Mouse (Mus musculus): ENCODE measurements around the gene Defa20. TPM values are rescaled to one million over a fixed set of nuclear protein-coding genes. Genes with fewer than 3 reads are reported as not detected.

The Defa20 gene
- polyA plus RNA-seq (2014; fragmentation: Illumina TruSeq; extraction: RNeasy Lipid Tissue Mini Kit (QIAGEN cat#74804); ENCODE audit: low read depth, low replicate concordance) = not detected

DNA sequence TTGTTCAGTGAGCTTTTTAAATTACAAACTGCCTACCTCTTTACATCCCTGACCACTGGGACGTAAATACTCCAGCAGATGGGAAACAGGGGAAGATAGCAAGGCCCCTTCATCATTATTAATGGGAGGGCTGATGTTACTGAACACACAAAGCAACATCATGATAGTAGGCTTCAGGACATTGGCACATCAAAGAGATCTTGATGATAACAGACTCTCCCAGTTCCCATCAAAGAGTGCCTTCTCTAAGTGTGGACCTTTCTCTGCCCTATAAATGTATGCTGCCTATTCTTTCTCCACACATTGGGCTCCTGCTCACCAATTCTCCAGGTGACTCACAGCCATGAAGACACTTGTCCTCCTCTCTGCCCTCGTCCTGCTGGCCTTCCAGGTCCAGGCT lies at the start of gene Defa20:
TSS of gene Defa20 (plus strand) at position 301 of the 400 bp plus-strand sequence.

DNA sequence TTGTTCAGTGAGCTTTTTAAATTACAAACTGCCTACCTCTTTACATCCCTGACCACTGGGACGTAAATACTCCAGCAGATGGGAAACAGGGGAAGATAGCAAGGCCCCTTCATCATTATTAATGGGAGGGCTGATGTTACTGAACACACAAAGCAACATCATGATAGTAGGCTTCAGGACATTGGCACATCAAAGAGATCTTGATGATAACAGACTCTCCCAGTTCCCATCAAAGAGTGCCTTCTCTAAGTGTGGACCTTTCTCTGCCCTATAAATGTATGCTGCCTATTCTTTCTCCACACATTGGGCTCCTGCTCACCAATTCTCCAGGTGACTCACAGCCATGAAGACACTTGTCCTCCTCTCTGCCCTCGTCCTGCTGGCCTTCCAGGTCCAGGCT lies 19.7 kb downstream of the Defa20 start, which contains the start of gene Defa32:
TSS of gene Defa32 (plus strand) at position 301 of the 400 bp plus-strand sequence.

Other genes starting within 250 kb of the Defa20 start
- gene Defa27, start 193.7 kb upstream of the Defa20 start, polyA plus RNA-seq (2014; fragmentation: Illumina TruSeq; extraction: RNeasy Lipid Tissue Mini Kit (QIAGEN cat#74804); ENCODE audit: low read depth, low replicate concordance) = not detected
- not detected for gene Defa29, start 182.2 kb upstream of the Defa20 start, polyA plus RNA-seq (2014; fragmentation: Illumina TruSeq; extraction: RNeasy Lipid Tissue Mini Kit (QIAGEN cat#74804); ENCODE audit: low read depth, low replicate concordance)
- not detected for gene Defa2, start 130.7 kb upstream of the Defa20 start, polyA plus RNA-seq (2014; fragmentation: Illumina TruSeq; extraction: RNeasy Lipid Tissue Mini Kit (QIAGEN cat#74804); ENCODE audit: low read depth, low replicate concordance)
- not detected for gene Defa33, start 117.4 kb upstream of the Defa20 start, polyA plus RNA-seq (2014; fragmentation: Illumina TruSeq; extraction: RNeasy Lipid Tissue Mini Kit (QIAGEN cat#74804); ENCODE audit: low read depth, low replicate concordance)
- not detected for gene Defa36, start 81.8 kb upstream of the Defa20 start, polyA plus RNA-seq (2014; fragmentation: Illumina TruSeq; extraction: RNeasy Lipid Tissue Mini Kit (QIAGEN cat#74804); ENCODE audit: low read depth, low replicate concordance)
- 2.2 TPM for gene Gm7849, start 52.7 kb upstream of the Defa20 start, polyA plus RNA-seq (2014; fragmentation: Illumina TruSeq; extraction: RNeasy Lipid Tissue Mini Kit (QIAGEN cat#74804); ENCODE audit: low read depth, low replicate concordance)
- not detected for gene Defa32, start 19.8 kb downstream of the Defa20 start, polyA plus RNA-seq (2014; fragmentation: Illumina TruSeq; extraction: RNeasy Lipid Tissue Mini Kit (QIAGEN cat#74804); ENCODE audit: low read depth, low replicate concordance)
- not detected for gene Defa37, start 56.1 kb downstream of the Defa20 start, polyA plus RNA-seq (2014; fragmentation: Illumina TruSeq; extraction: RNeasy Lipid Tissue Mini Kit (QIAGEN cat#74804); ENCODE audit: low read depth, low replicate concordance)
- gene Defa28, start 73.7 kb downstream of the Defa20 start, polyA plus RNA-seq (2014; fragmentation: Illumina TruSeq; extraction: RNeasy Lipid Tissue Mini Kit (QIAGEN cat#74804); ENCODE audit: low read depth, low replicate concordance) = not detected
- gene Gm7861, start 85.2 kb downstream of the Defa20 start, polyA plus RNA-seq (2014; fragmentation: Illumina TruSeq; extraction: RNeasy Lipid Tissue Mini Kit (QIAGEN cat#74804); ENCODE audit: low read depth, low replicate concordance) = not detected
- gene Defa26, start 108.9 kb downstream of the Defa20 start, polyA plus RNA-seq (2014; fragmentation: Illumina TruSeq; extraction: RNeasy Lipid Tissue Mini Kit (QIAGEN cat#74804); ENCODE audit: low read depth, low replicate concordance) = not detected
- not detected for gene Defa17, start 146.5 kb downstream of the Defa20 start, polyA plus RNA-seq (2014; fragmentation: Illumina TruSeq; extraction: RNeasy Lipid Tissue Mini Kit (QIAGEN cat#74804); ENCODE audit: low read depth, low replicate concordance)
- not detected for gene Defa34, start 156.5 kb downstream of the Defa20 start, polyA plus RNA-seq (2014; fragmentation: Illumina TruSeq; extraction: RNeasy Lipid Tissue Mini Kit (QIAGEN cat#74804); ENCODE audit: low read depth, low replicate concordance)
- not detected for gene AY761184, start 194.4 kb downstream of the Defa20 start, polyA plus RNA-seq (2014; fragmentation: Illumina TruSeq; extraction: RNeasy Lipid Tissue Mini Kit (QIAGEN cat#74804); ENCODE audit: low read depth, low replicate concordance)
- 2.3 TPM for gene Defa24, start 225.2 kb downstream of the Defa20 start, polyA plus RNA-seq (2014; fragmentation: Illumina TruSeq; extraction: RNeasy Lipid Tissue Mini Kit (QIAGEN cat#74804); ENCODE audit: low read depth, low replicate concordance)